Mouse (Mus musculus) lung, embryonic 14.5 days (tissue): ENCODE measurements around the gene Slc22a3. TPM values are rescaled to one million over a fixed set of nuclear protein-coding genes. Genes with fewer than 3 reads are reported as not detected.

Experiments
- ATAC-seq: fragments of 200-750 bp; cut with Nextera tagmentation; 2 replicates; pipeline ENCODE4 v1.8.0; 2017; ENCODE audit warnings: mild to moderate bottlenecking, moderate TSS enrichment, moderate library complexity; ENCODE audit not compliant: insufficient read depth
- DNase-seq: peaks from one replicate; pipeline ENCODE4 v3.0.0-alpha.2; 2015
- H3K27ac ChIP-seq: fragments of 300-500 bp; sonication (generic); 2 replicates; pipeline ENCODE4 v1.5.1; 2014; ENCODE audit warnings: low read depth, mild to moderate bottlenecking, moderate library complexity
- H3K27me3 ChIP-seq: fragments of 300-500 bp; sonication (generic); 2 replicates; pipeline ENCODE4 v1.6.1; 2014; ENCODE audit warnings: low read length, control low read depth; ENCODE audit not compliant: insufficient read depth
- H3K36me3 ChIP-seq: fragments of 300-500 bp; sonication (generic); 2 replicates; pipeline ENCODE4 v1.6.1; 2014; ENCODE audit warnings: control low read depth; ENCODE audit not compliant: insufficient read depth
- H3K4me1 ChIP-seq: fragments of 300-500 bp; sonication (generic); 2 replicates; pipeline ENCODE4 v1.6.1; 2014; ENCODE audit warnings: antibody characterized with exemption, control low read depth; ENCODE audit not compliant: insufficient read depth
- H3K4me2 ChIP-seq: fragments of 300-500 bp; sonication (generic); 2 replicates; pipeline ENCODE4 v1.6.1; 2014; ENCODE audit warnings: mild to moderate bottlenecking
- H3K4me3 ChIP-seq: fragments of 300-500 bp; sonication (generic); 2 replicates; pipeline ENCODE4 v1.5.1; 2014; ENCODE audit warnings: low read depth, low read length
- H3K9ac ChIP-seq: fragments of 300-500 bp; sonication (generic); 2 replicates; pipeline ENCODE4 v1.6.1; 2014
- H3K9me3 ChIP-seq: fragments of 300-500 bp; sonication (generic); 2 replicates; pipeline ENCODE4 v1.6.1; 2016; ENCODE audit warnings: low read depth, low read length, control low read depth
- CTCF ChIP-seq: IDR thresholded peaks from 2 replicates; pipeline ENCODE4 v1.5.1; 2016; ENCODE audit warnings: antibody characterized with exemption, low read depth
- WGBS: fragments of 180-500 bp; shearing (Covaris S2); extraction: QIAGEN DNeasy Blood & Tissue Kit; methylation state at CpG from one replicate; pipeline ENCODE4 v1.1.7; 2014; 5-methylcytosine and 5-hydroxymethylcytosine counted together
- polyA plus RNA-seq: library from polyadenylated mRNA; unstranded; fragments of >200 nt; fragmentation: Nextera tagmentation; extraction: Ambion mirVana; gene quantifications from 2 replicates; pipeline ENCODE4 v1.2.1, GENCODE M21; 2014

Slc22a3 gene
- polyA plus RNA-seq, 1 experiment from 2014 or later, result 0.26 TPM

GRCm38 (mm10) chr17:12444561-12444960 is 62.9 kb downstream of the Slc22a3 start:
- no peak for TF ChIP-seq CTCF
- Histone ChIP-seq H3K9me3 (no peaks in the 10 kb centered on the region), H3K4me1 (no peaks in the 10 kb centered on the region), H3K4me2 (no peak overlapping the region), H3K9ac (no peak overlapping the region), H3K27me3 (no peaks in the 10 kb centered on the region), H3K27ac (no peak overlapping the region), H3K4me3 (no peak overlapping the region), H3K36me3 (no peaks in the 10 kb centered on the region)
- WGBS, result 43% methylated on average over 2 of the region's 2 CpGs
- ATAC-seq (no peak), DNase-seq (peak; percentile 41)

DNA sequence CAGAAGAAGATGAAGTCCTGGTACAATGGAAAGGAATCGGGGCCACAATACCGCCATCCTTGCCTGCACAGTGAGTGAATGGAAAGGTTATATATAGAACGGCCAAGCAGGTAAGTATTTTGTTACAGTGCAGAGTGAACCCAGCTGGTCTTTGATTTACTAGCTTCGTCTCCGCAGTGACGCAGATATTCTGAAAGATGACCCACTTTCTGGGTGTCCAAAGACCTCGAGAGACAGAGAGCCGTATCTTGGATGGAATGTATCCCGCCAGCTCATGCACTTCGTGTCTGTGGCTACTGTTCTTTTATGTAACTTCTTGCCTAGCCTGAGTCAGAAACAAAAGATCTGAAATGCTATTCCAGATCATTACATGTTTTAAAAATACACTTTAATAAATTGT is 69.7 kb downstream of the Slc22a3 start:
- no peak for ATAC-seq
- Histone ChIP-seq H3K27ac (no peak overlapping the region), H3K27me3 (no peaks in the 10 kb centered on the region), H3K9ac (no peak overlapping the region), H3K4me1 (no peaks in the 10 kb centered on the region), H3K9me3 (no peaks in the 10 kb centered on the region), H3K36me3 (no peaks in the 10 kb centered on the region), H3K4me2 (no peak overlapping the region), H3K4me3 (no peak overlapping the region)
- DNase-seq, result no peak
- 80% methylated on average over 10 of the region's 10 CpGs for WGBS
- no peak for TF ChIP-seq CTCF

DNA sequence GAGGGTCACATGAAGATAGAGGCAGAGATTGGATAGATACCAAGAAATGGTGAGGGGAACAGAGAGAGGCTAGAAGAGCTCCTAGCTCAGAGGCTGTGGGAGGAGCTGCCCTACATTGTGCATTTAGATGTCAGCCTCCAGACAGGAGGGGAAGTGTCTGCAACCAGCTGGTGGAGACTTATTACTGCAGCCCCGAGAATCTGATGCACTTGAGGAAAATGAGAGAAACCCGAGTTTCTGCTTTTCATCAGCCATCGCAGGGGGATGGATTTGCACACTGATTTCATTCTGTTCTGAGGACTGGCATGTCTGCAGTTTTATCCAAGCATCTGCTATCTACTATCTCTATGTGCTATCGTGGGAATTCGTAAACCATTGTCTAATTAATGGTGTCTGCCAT is 75.8 kb downstream of the Slc22a3 start:
- no peaks in the 10 kb centered on the region for H3K36me3 ChIP-seq
- ATAC-seq (peak; percentile 58), DNase-seq (peak; percentile 63)
- H3K27me3 ChIP-seq, result no peaks in the 10 kb centered on the region
- no peaks in the 10 kb centered on the region for H3K9me3 ChIP-seq
- TF ChIP-seq CTCF, result no peak
- WGBS, result 22% methylated on average over 5 of the region's 5 CpGs
- H3K27ac ChIP-seq, result no peak overlapping the region
- peak overlapping the region; percentile 12; the same call in 1 of the 2 replicates for H3K4me2 ChIP-seq
- no peaks in the 10 kb centered on the region; the same call in 1 of the 2 replicates for H3K4me1 ChIP-seq
- no peak overlapping the region for H3K4me3 ChIP-seq
- H3K9ac ChIP-seq, result no peak overlapping the region

GRCm38 (mm10) chr17:12428369-12428768 is 79.1 kb downstream of the Slc22a3 start:
- Histone ChIP-seq H3K4me3 (no peak overlapping the region), H3K4me2 (no peak overlapping the region), H3K4me1 (no peaks in the 10 kb centered on the region; the same call in 1 of the 2 replicates), H3K27me3 (no peaks in the 10 kb centered on the region), H3K9me3 (no peaks in the 10 kb centered on the region), H3K36me3 (no peaks in the 10 kb centered on the region), H3K27ac (no peak overlapping the region), H3K9ac (no peak overlapping the region)
- ATAC-seq (no peak), DNase-seq (no peak)
- no peak for TF ChIP-seq CTCF

GRCm38 (mm10) chr17:12427156-12427555 is 80.3 kb downstream of the Slc22a3 start:
- WGBS, result 17% methylated on average over 3 of the region's 3 CpGs
- ATAC-seq, result no peak

DNA sequence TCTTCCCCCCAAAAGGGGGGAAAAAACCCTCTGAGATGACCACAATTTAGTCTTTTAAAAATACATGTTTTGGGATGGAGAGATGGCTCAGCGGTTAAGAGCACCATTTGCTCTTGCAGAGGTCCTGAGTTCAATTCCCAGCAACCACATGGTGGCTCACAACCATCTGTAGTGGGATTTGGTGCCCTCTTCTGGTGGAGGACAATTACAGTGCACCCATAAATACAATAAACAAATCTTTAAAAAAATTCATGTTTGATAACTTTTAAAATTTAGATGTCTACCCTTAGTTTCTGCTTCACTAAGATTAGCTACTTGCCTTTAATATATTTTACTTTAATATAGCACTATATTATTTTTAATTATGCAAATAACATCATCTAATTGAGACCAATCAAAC is 85.4 kb downstream of the Slc22a3 start:
- TF ChIP-seq CTCF, result no peak
- H3K9ac ChIP-seq, result no peak overlapping the region
- no peaks in the 10 kb centered on the region; the same call in 1 of the 2 replicates for H3K4me1 ChIP-seq
- whole genome bisulfite sequencing, result 79% methylated on average over 1 of the region's 1 CpGs
- DNase-seq, result no peak
- no peak overlapping the region for H3K4me3 ChIP-seq
- H3K27ac ChIP-seq, result no peak overlapping the region
- no peak overlapping the region for H3K4me2 ChIP-seq
- no peaks in the 10 kb centered on the region for H3K27me3 ChIP-seq
- no peaks in the 10 kb centered on the region for H3K36me3 ChIP-seq
- no peak for ATAC-seq
- H3K9me3 ChIP-seq, result no peaks in the 10 kb centered on the region

More at GRCm38 (mm10) chr17:12427156-12427555, 80.3 kb downstream of the Slc22a3 start:
- Histone ChIP-seq H3K4me1 (no peaks in the 10 kb centered on the region; the same call in 1 of the 2 replicates), H3K4me2 (no peak overlapping the region), H3K27me3 (no peaks in the 10 kb centered on the region), H3K36me3 (no peaks in the 10 kb centered on the region), H3K4me3 (no peak overlapping the region), H3K27ac (no peak overlapping the region), H3K9me3 (no peaks in the 10 kb centered on the region), H3K9ac (no peak overlapping the region)
- no peak for DNase-seq
- TF ChIP-seq CTCF, result no peak

- no peaks in the 10 kb centered on the region for H3K4me1 ChIP-seq
- no peak overlapping the region for H3K4me3 ChIP-seq
- 61% methylated on average over 16 of the region's 16 CpGs for WGBS
- H3K9me3 ChIP-seq, result no peaks in the 10 kb centered on the region
- H3K9ac ChIP-seq, result no peak overlapping the region
- H3K27ac ChIP-seq, result no peak overlapping the region
- no peak overlapping the region for H3K4me2 ChIP-seq
- no peaks in the 10 kb centered on the region for H3K27me3 ChIP-seq
- DNase-seq, result peak; percentile 57
- no peaks in the 10 kb centered on the region for H3K36me3 ChIP-seq
- ATAC-seq, result no peak
- TF ChIP-seq CTCF, result peak; percentile 65
Observed at GRCm38 (mm10) chr17:12420886-12421574, 86.5 kb downstream of the Slc22a3 start.
